Mouse (Mus musculus): Measurements from ENCODE around the gene Nrxn2.

Gene Nrxn2

GRCm38 (mm10) chr19:6418233-6418879, at the start of gene Nrxn2:
Gene Nrxn2, plus strand, starts transcription at chr19:6418731.
- peak; percentile 94 for DNase-seq

- no peak for DNase-seq
Measured at GRCm38 (mm10) chr19:6370175-6370574, 48.4 kb upstream of the Nrxn2 start.

GRCm38 (mm10) chr19:6372433-6372832, 46.1 kb upstream of the Nrxn2 start:
- DNase-seq = no peak

DNA sequence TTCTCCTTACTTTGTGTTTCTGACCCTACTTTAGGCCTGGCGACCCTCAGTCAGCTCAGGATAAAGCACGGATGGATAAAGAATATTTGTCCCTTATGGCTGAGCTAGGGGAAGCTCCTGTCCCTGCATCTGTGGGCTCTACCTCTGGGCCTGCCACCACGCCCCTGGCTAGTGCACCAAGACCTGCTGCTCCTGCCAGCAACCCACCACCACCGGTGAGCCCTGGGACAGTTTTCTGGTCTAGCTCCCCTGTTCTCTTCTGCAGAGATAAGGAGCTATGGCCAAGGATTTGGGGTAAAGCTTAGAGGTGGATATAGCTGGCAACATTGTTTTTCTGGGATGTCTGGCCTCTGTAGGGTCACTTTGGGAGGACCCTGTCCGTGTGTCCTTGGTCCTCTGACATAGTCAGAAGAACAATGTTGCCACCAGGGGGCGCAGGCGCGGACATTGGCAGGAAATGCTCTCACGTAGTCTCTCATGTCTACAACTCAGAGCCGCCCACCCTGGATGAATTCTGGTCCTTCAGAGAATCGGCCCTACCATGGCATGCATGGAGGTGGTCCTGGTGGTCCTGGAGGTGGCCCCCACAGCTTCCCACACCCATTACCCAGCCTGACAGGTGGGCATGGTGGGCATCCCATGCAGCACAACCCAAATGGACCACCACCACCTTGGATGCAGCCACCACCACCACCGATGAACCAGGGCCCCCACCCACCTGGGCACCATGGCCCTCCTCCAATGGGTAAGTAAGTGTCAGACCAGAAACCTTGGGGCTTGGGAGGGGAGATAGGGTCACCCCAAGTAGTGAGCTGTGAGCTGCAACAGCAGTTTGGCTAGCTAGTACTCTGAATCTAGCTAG, 44.8 kb upstream of the Nrxn2 start:
- DNase-seq = peak; percentile 82

GRCm38 (mm10) chr19:6374571-6374970, 44.0 kb upstream of the Nrxn2 start:
- no peak for DNase-seq

- no peak for DNase-seq
Measured at GRCm38 (mm10) chr19:6375423-6376254, 42.9 kb upstream of the Nrxn2 start.

- DNase-seq = peak; percentile 56
Measured at GRCm38 (mm10) chr19:6376255-6376564, 42.3 kb upstream of the Nrxn2 start.

DNA sequence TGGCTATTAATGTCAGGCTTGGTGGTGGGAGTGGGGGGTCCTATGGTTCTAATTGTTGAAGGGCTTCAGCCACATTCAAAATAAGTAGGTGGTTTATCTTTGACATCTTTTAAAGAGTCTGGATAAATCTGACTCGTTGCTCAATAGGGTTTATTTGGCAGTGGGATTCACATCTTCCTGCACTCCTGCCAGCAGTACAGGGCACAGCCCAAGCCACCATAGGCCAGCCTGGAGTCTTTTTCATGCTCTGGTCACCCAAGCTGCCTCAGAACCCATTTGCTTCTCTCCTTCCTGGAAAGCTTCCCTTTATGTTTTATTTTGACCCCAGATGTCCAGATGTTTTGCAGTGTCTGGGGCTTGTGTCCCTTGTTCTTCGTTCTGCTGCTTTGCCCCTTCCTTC, 41.9 kb upstream of the Nrxn2 start:
- DNase-seq = no peak

- DNase-seq = no peak
Measured at GRCm38 (mm10) chr19:6377327-6378040, 41.0 kb upstream of the Nrxn2 start.

DNA sequence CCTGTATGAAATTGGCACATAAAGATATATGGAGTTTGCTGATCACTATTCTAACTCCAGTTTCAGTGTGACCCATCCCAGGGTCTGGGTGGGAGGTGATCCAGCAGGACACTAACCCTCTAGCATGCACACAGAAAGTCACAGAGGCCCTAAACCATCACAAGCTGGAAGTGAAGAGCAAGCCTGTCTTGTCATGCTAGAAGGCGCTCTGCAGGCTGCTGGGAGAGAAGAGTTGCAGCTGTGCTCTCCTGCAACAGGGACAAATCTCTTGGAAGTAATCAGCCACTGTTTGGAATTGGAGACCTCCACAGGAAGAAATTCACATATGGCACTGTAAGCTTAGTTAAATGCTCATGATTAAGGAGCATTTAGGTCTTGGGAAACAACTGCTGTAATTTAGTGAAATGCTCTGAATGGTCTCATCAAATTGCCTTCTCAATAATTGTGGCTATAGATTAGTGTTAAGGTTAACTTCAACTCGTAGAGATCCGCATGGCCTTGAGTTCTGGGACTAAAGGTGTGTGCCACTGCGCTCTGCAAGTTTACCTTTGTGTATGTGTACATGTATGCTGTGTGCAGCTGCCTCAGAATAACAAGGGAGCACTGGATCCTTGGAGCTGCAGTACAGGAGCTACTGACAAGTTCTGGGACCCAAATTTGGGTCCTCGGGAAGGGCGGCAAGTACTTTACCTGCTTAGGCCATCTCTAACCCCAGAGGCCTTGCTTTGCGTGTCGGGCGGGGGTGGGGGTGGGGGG, 37.9 kb upstream of the Nrxn2 start:
- DNase-seq = no peak

DNA sequence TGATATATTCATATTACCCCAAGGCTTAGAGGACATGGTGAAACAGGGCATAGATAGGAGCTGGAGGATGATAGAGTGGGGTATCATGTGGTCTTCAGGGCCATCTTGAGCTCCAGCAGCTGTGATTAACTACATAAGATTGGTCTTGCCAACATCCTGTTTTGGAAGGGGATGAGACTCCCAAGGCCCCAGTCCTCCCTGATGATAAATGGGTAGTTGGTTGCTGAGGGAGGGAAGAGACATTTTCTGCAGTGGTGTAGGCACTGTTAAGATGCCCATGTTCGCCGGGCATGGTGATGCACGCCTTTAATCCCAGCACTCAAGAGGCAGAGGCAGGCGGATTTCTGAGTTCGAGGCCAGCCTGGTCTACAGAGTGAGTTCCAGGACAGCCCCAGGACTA, 37.3 kb upstream of the Nrxn2 start:
- DNase-seq = no peak

DNA sequence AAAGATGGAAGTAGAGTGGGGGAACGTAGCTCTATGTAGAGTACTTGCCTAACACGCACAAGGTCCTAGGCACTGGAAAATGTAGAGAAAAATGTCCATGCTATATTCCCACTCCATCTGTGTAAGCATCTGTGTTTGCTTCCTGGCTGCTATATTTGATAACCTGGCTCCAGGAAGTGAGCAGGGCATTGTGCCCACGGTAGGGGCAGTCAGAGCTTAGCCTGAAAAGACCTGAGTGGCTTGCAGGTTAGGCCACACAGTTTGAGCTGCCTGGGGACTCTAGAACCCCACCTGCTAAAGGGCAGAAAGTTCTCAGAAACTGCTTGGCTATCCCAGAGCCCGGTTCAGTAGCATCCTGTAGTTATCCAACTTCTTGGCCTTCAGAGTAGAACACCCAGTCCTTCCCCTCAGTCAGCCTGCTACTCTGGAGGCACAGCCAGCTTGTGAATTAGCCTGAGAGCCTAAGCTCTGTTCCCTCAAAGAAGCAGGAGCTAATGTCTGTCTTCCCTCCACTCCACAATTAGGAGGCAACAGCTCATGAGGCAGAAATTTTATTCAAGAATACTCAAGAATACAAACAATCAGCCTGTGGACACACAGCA, 36.1 kb upstream of the Nrxn2 start:
- DNase-seq = no peak

DNA sequence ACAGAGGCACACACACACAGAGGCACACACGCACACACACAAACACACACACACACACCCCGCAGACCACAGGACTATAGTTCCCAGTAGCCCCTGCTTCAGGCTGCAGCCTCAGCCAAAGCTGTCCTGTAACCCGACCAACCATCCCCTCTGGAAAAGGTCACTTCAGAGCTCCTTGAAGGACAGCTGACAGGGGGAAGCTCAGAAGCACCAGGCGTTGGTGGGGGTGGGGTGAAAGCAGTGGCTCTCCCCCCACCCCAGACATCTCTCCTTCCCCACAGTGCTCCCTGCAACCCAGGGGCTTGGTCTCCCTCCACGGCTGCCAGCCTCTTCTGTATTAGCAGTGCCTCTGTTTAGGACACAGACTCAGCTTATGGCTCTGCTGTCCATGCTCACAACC, 35.1 kb upstream of the Nrxn2 start:
- no peak for DNase-seq

DNA sequence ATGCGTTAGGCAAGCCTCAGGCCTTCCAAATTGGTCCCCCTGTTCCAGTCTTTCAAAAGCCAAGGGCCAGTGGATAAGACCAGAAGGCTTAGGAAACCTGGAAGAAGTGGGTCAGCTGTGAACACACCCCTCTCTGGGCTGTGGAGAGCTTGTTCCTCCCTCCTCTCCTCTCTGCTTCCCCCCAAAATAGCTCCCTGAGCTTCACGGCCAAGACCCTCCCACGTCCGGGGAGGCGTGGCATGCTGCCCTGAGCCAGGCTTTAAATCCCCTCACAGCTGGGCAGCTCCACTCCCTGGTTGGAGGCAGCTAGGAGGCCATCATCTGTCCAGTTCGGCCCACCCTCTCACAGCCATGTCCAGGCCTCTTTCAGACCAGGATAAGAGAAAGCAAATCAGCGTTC, 34.4 kb upstream of the Nrxn2 start, which contains the start of gene Pygm:
TSS of gene Pygm (plus strand) at position 272 of the 400 bp plus-strand sequence.
- DNase-seq = peak; percentile 48

DNA sequence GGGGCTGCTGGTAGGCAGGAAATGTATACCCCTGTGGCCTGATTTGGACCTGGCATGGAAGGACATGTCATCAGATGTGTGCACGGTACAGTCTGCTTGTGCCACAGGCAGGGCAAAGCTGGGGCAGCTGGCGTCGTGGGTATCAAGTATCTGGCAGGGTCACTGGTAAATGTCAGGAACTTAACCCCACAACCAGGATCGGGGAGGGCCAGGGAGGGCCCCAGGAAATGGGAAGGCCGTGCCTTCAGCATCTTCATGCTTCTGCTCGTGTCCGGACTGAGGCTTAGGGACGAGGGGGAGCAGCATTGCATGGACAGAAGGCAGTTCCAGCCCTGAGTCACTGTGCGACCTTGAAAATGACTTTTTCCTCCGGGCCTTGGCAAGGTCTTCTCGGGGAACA, 33.6 kb upstream of the Nrxn2 start:
- no peak for DNase-seq

DNA sequence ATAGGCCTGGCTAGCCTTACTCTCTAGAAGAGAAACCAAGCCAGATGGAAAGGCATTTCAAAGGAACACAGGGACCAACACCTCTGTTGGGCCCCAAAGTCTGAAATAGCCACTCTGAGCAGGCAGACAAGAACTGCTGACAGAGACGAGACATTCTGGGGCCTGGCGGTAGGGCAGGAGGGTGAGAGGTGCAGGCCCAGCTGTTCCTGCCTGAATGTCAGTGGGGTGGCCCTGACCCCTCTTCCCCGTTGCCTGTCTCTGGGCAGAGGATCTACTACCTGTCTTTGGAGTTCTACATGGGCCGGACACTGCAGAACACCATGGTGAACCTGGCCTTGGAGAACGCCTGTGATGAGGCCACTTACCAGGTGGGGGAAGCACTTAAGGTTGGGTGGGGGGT, 33.1 kb upstream of the Nrxn2 start:
- no peak for DNase-seq

GRCm38 (mm10) chr19:6385821-6386220, 32.7 kb upstream of the Nrxn2 start:
- no peak for DNase-seq

- DNase-seq = no peak
Measured at GRCm38 (mm10) chr19:6386234-6386633, 32.3 kb upstream of the Nrxn2 start.

DNA sequence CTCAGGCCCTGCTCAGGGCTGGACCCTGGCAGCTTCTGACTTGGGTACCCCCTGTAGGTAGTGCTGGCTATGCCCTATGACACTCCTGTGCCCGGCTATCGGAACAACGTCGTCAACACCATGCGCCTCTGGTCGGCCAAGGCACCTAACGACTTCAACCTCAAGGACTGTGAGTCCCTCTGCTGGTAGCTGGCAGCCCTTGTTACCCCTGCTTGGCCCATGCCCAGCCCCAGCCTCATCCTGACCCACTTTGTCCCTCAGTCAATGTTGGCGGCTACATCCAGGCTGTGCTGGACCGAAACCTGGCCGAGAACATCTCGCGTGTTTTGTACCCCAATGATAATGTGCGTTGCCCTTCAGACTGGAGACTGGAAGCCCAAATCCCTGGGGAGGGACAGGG, 30.5 kb upstream of the Nrxn2 start:
- no peak for DNase-seq

- peak; percentile 61 for DNase-seq
Measured at GRCm38 (mm10) chr19:6389803-6390202, 28.7 kb upstream of the Nrxn2 start.

DNA sequence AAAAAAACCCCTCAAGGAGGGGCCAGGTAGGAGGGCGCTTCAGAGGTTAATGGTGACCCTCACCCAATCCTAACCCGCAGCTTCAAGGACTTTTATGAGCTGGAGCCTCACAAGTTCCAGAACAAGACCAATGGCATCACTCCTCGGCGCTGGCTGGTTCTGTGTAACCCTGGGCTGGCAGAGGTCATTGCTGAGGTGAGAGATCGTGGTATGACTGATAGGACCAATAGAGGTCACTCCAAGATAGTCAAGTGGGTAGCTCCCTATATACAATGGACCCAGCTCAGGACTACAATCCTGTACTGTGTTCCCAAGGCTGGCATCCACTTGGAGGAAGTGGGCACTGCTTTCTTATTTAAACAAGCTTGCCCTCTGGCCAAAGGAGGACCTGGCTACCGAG, 28.3 kb upstream of the Nrxn2 start:
- no peak for DNase-seq
